Mouse (Mus musculus) forebrain, embryonic 16.5 days (tissue): ENCODE data around the gene Skap1. TPM values are rescaled to one million over a fixed set of nuclear protein-coding genes. Genes with fewer than 3 reads are reported as not detected.

Experiments
- ATAC-seq: fragments of 200-750 bp; cut with Nextera tagmentation; 2 replicates; pipeline ENCODE4 v1.8.0; 2017; ENCODE audit warnings: mild to moderate bottlenecking, moderate library complexity
- H3K27ac ChIP-seq: fragments of 300-500 bp; sonication (generic); 2 replicates; pipeline ENCODE4 v1.5.1; 2014; ENCODE audit warnings: low read length, control low read depth
- H3K27me3 ChIP-seq: fragments of 300-500 bp; sonication (generic); replicated peaks from 2 replicates; pipeline ENCODE4 v1.6.1; 2014; ENCODE audit warnings: low read length; ENCODE audit not compliant: control insufficient read depth, insufficient read depth
- H3K36me3 ChIP-seq: fragments of 300-500 bp; sonication (generic); 2 replicates; pipeline ENCODE4 v1.6.1; 2014; ENCODE audit not compliant: control insufficient read depth, insufficient read depth
- H3K4me1 ChIP-seq: fragments of 300-500 bp; sonication (generic); replicated peaks from 2 replicates; pipeline ENCODE4 v1.6.1; 2014; ENCODE audit warnings: low read length; ENCODE audit not compliant: control insufficient read depth, insufficient read depth
- H3K4me2 ChIP-seq: fragments of 300-500 bp; sonication (generic); 2 replicates; pipeline ENCODE4 v1.6.1; 2014; ENCODE audit warnings: mild to moderate bottlenecking, low read length, control low read depth
- H3K4me3 ChIP-seq: fragments of 300-500 bp; sonication (generic); replicated peaks from 2 replicates; pipeline ENCODE4 v1.5.1; 2014; ENCODE audit warnings: mild to moderate bottlenecking, low read length, control low read depth
- H3K9ac ChIP-seq: fragments of 300-500 bp; sonication (generic); replicated peaks from 2 replicates; pipeline ENCODE4 v1.6.1; 2014; ENCODE audit warnings: low read depth, low read length, control low read depth
- H3K9me3 ChIP-seq: fragments of 300-500 bp; sonication (generic); 2 replicates; pipeline ENCODE4 v1.6.1; 2016; ENCODE audit warnings: low read length; ENCODE audit not compliant: control insufficient read depth
- WGBS: fragments of 180-500 bp; shearing (Covaris S2); extraction: QIAGEN DNeasy Blood & Tissue Kit; methylation state at CpG from one replicate; pipeline ENCODE4 v1.1.7; 2014; 5-methylcytosine and 5-hydroxymethylcytosine counted together
- polyA plus RNA-seq: library from polyadenylated mRNA; unstranded; fragments of >200 nt; fragmentation: Nextera tagmentation; extraction: Ambion mirVana; gene quantifications from 2 replicates; pipeline ENCODE4 v1.2.1, GENCODE M21; 2015

Skap1 gene
- polyA plus RNA-seq, 1 experiment from 2014 or later = 3.4 TPM

DNA sequence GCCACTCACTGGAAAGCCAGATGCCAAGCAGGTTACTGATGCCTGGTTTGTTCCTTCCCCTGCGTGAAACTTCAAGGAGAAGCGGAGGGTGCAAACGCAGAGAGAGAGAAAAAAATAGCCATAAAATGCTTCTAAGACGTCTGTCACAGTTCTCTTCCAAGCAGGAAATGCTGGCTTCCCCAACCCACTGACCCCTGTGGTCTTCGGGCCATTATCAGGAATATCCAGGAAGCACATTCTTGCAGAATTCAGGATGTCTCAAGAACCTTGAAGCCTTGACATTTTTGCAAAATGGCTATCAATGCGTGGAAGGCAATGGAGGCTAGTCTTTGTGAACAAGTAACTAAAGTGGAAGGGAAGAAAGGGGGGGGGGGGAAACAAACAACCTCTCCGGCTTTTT lies 180.6 kb downstream of the Skap1 start:
- 75% methylated on average over 7 of the region's 7 CpGs for WGBS

DNA sequence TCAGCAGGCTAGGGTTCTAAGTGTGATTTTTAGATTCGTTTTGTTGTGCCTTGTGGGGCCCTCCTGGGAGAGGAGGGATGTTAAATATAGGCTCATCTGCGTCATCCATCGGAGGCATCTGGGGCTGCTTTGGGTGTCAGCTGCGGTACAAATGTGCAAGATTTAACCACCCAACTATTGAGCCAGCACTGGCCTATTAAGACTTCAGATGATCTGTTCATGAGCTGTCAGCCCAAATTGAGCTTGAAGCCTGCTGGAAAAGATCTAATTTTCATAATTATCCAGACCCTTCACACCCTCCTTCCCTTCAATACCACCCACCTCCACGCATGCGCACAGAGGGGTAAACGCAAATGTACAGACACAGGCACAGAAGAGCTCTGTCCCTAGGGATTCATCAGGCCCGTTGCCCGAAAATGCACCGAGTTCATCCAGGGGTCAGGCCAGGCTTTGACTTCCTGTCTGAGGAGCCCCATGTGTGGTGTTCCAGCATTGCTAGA lies 181.2 kb downstream of the Skap1 start:
- no peaks in the 10 kb centered on the region for H3K27me3 ChIP-seq
- no peaks in the 10 kb centered on the region for H3K36me3 ChIP-seq
- no peaks in the 10 kb centered on the region for H3K9me3 ChIP-seq
- 39% methylated on average over 10 of the region's 10 CpGs for WGBS
- peak; percentile 83 for ATAC-seq
- peaks cover 19% of the 10 kb centered on the region for H3K4me1 ChIP-seq
- H3K4me3 ChIP-seq = no peak overlapping the region
- no peak overlapping the region for H3K4me2 ChIP-seq
- H3K27ac ChIP-seq = no peak overlapping the region
- H3K9ac ChIP-seq = no peak overlapping the region

More for the DNA sequence above, 180.6 kb downstream of the Skap1 start:
- Histone ChIP-seq H3K27ac (no peak overlapping the region), H3K4me2 (no peak overlapping the region), H3K4me1 (peaks cover 19% of the 10 kb centered on the region), H3K9me3 (no peaks in the 10 kb centered on the region), H3K4me3 (no peak overlapping the region), H3K36me3 (no peaks in the 10 kb centered on the region), H3K27me3 (no peaks in the 10 kb centered on the region), H3K9ac (no peak overlapping the region)
- no peak for ATAC-seq

GRCm38 (mm10) chr11:96651848-96652247 lies 187.5 kb downstream of the Skap1 start:
- Histone ChIP-seq H3K27me3 (no peaks in the 10 kb centered on the region), H3K4me2 (no peak overlapping the region), H3K4me3 (no peak overlapping the region), H3K4me1 (peaks cover 5% of the 10 kb centered on the region; the same call in 1 of the 2 replicates), H3K9me3 (no peaks in the 10 kb centered on the region), H3K36me3 (no peaks in the 10 kb centered on the region), H3K9ac (no peak overlapping the region), H3K27ac (no peak overlapping the region)
- WGBS = 92% methylated on average over 9 of the region's 9 CpGs
- ATAC-seq = no peak

DNA sequence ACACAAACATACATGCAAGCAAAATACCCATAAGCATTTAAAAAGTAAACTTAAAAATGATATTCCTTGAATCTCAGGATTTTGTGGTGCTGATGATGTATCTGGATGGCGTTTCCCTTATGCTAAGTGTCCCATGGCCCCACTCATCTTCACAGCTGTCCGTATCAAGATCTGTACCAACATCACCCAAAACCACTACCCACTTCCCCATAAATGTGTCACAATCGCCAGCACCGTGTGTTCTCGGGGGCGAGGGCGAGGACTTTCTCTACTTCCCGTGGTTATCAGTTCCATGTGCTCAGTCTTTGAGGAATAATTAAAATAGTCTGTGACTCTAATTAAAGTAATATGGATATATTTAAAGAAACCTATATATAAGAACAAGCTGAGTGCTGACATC lies 189.5 kb downstream of the Skap1 start:
- no peaks in the 10 kb centered on the region for H3K4me1 ChIP-seq
- H3K27me3 ChIP-seq = no peaks in the 10 kb centered on the region
- H3K9me3 ChIP-seq = no peaks in the 10 kb centered on the region
- H3K27ac ChIP-seq = no peak overlapping the region
- no peaks in the 10 kb centered on the region for H3K36me3 ChIP-seq
- no peak for ATAC-seq
- 86% methylated on average over 8 of the region's 8 CpGs for WGBS
- H3K4me2 ChIP-seq = no peak overlapping the region
- H3K9ac ChIP-seq = no peak overlapping the region
- no peak overlapping the region for H3K4me3 ChIP-seq

- H3K27me3 ChIP-seq = no peaks in the 10 kb centered on the region
- 83% methylated on average over 1 of the region's 1 CpGs for WGBS
These were observed 194.0 kb downstream of the Skap1 start for GRCm38 (mm10) chr11:96658420-96658819.

GRCm38 (mm10) chr11:96666924-96667323 lies 202.5 kb downstream of the Skap1 start:
- ATAC-seq = no peak
- H3K4me3 ChIP-seq = no peak overlapping the region
- no peak overlapping the region for H3K4me2 ChIP-seq
- WGBS = 78% methylated on average over 3 of the region's 3 CpGs
- no peaks in the 10 kb centered on the region for H3K4me1 ChIP-seq
- H3K9ac ChIP-seq = no peak overlapping the region
- no peaks in the 10 kb centered on the region for H3K36me3 ChIP-seq
- no peaks in the 10 kb centered on the region for H3K9me3 ChIP-seq
- no peak overlapping the region for H3K27ac ChIP-seq
- H3K27me3 ChIP-seq = no peaks in the 10 kb centered on the region

More at GRCm38 (mm10) chr11:96658420-96658819, 194.0 kb downstream of the Skap1 start:
- Histone ChIP-seq H3K4me1 (no peaks in the 10 kb centered on the region), H3K4me2 (no peak overlapping the region), H3K4me3 (no peak overlapping the region), H3K36me3 (no peaks in the 10 kb centered on the region), H3K27ac (no peak overlapping the region), H3K9me3 (no peaks in the 10 kb centered on the region), H3K9ac (no peak overlapping the region)
- ATAC-seq = no peak

DNA sequence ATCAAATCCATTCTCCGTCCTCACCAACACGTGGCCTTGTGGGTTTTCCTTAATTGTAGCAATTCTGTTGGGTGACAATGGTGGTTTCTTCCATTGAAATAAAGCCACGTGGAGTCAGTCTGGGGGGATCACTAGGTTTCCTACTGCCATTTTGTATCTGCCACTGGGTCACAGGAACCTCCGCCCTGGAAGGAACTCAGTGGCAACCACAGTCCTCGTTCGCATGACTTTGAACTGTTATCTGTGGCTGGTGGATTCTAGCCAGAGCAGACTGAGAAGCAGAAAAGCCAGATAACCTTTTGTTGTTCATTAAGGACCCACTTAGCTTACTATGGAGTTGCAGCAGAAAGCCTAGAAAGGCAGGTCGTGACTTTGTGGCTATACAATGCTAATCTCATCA lies 204.0 kb downstream of the Skap1 start:
- 66% methylated on average over 7 of the region's 7 CpGs for WGBS
- no peaks in the 10 kb centered on the region for H3K4me1 ChIP-seq
- no peaks in the 10 kb centered on the region for H3K36me3 ChIP-seq
- H3K9me3 ChIP-seq = no peaks in the 10 kb centered on the region
- no peaks in the 10 kb centered on the region for H3K27me3 ChIP-seq
- H3K4me2 ChIP-seq = no peak overlapping the region
- ATAC-seq = no peak
- no peak overlapping the region for H3K9ac ChIP-seq
- no peak overlapping the region for H3K4me3 ChIP-seq
- H3K27ac ChIP-seq = no peak overlapping the region

DNA sequence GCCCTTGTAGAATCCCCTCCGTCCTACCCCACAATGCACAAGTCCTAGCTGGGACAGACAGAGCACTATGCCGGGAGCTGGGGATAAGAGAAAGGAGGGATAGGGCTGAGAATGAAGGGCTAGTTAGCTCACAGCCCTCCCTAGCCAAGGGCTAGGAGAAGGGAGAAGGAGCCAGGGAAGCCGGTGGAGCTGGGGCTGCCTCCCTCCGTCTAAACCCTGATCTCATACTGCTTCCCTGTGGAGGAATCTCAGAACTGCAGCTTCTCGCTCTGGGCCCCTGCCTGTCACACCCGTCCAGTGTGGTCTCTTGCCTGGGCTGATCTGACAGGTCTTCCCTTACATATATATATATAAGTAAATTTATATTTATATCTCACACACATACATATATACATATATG lies 209.4 kb downstream of the Skap1 start:
- no peaks in the 10 kb centered on the region for H3K4me1 ChIP-seq
- ATAC-seq = peak; percentile 54; the same call in 1 of the 2 replicates
- no peak overlapping the region for H3K27ac ChIP-seq
- peak overlapping the region; percentile 35; the same call in 1 of the 2 replicates for H3K4me2 ChIP-seq
- no peaks in the 10 kb centered on the region for H3K9me3 ChIP-seq
- H3K4me3 ChIP-seq = no peak overlapping the region
- peak overlapping the region; percentile 46; the same call in 1 of the 2 replicates for H3K9ac ChIP-seq
- no peaks in the 10 kb centered on the region for H3K36me3 ChIP-seq
- WGBS = 10% methylated on average over 6 of the region's 6 CpGs
- H3K27me3 ChIP-seq = no peaks in the 10 kb centered on the region

DNA sequence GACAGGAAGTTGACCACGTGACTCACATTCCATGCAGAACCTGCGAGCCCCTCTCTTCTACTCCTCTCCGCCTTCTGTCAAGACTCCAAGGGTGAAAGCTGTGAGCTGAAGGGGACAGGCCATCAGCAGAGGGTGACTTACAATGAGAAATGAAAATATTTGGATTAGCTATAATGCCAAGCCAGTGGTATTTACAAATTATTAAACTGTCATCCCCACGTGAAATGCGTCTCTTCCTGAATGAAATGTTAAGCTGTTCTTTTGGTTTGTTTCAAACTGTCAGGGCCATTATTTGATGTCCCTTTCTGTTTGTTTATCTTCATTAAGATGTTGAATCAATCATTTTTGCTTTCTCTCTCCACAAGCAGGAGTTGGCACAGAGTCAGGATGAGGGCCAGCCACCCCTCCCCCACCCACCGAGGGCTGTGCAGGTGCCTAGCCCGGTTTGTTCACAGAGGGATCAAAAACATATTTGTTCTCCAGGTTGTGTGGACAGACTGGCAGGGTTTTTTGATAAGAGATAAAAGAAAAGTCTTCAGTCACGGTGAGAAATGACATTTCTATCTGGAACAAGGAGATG lies 210.5 kb downstream of the Skap1 start:
- no peaks in the 10 kb centered on the region for H3K4me1 ChIP-seq
- no peak overlapping the region for H3K4me2 ChIP-seq
- H3K4me3 ChIP-seq = no peak overlapping the region
- no peaks in the 10 kb centered on the region for H3K27me3 ChIP-seq
- WGBS = 45% methylated on average over 8 of the region's 8 CpGs
- no peak overlapping the region for H3K9ac ChIP-seq
- ATAC-seq = no peak
- H3K9me3 ChIP-seq = no peaks in the 10 kb centered on the region
- H3K36me3 ChIP-seq = no peaks in the 10 kb centered on the region
- no peak overlapping the region for H3K27ac ChIP-seq

DNA sequence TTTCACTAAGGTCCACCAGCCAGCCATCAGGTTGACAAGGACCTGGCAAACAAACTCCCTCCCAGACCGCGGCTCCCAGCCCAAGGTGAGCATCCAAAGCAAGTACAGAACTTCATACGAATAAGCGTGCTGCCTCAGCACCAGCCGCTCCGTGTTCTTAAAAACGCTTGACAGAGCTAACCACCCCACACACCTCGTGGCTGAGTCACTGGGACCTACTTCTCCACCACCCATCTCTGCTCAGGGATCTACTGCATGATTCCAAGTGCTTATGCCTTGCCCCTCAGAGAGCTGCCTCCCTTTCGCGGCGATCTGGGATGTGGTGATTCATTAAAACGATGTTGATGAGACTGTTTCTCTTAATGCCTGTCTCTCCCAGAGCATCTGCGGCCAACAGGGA lies 213.6 kb downstream of the Skap1 start:
- Histone ChIP-seq H3K27ac (no peak overlapping the region), H3K36me3 (no peaks in the 10 kb centered on the region), H3K4me2 (no peak overlapping the region), H3K4me3 (no peak overlapping the region), H3K9me3 (no peaks in the 10 kb centered on the region), H3K9ac (no peak overlapping the region), H3K27me3 (no peaks in the 10 kb centered on the region), H3K4me1 (no peaks in the 10 kb centered on the region)
- WGBS = 87% methylated on average over 13 of the region's 13 CpGs
- ATAC-seq = no peak
